Mouse (Mus musculus) limb, embryonic 13.5 days (tissue): ENCODE results near the gene Hcn4. TPM values are rescaled to one million over a fixed set of nuclear protein-coding genes. Genes with fewer than 3 reads are reported as not detected.

Experiments used
- ATAC-seq: fragments of 200-750 bp; cut with Nextera tagmentation; 2 replicates; pipeline ENCODE4 v1.8.0; 2017; ENCODE audit warnings: low read depth, moderate number of reproducible peaks, moderate TSS enrichment; ENCODE audit not compliant: low FRiP score
- H3K27ac ChIP-seq: fragments of 300-500 bp; sonication (generic); 2 replicates; pipeline ENCODE4 v1.5.1; 2015; ENCODE audit warnings: inconsistent platforms, mild to moderate bottlenecking, moderate library complexity
- H3K27me3 ChIP-seq: fragments of 300-500 bp; sonication (generic); 2 replicates; pipeline ENCODE4 v1.6.1; 2015; ENCODE audit warnings: mild to moderate bottlenecking, inconsistent platforms
- H3K36me3 ChIP-seq: fragments of 300-500 bp; sonication (generic); 2 replicates; pipeline ENCODE4 v1.6.1; 2015; ENCODE audit warnings: inconsistent platforms, mild to moderate bottlenecking, moderate library complexity
- H3K4me1 ChIP-seq: fragments of 300-500 bp; sonication (generic); 2 replicates; pipeline ENCODE4 v1.6.1; 2015; ENCODE audit warnings: inconsistent platforms
- H3K4me2 ChIP-seq: fragments of 300-500 bp; sonication (generic); replicated peaks from 2 replicates; pipeline ENCODE4 v1.6.1; 2015; ENCODE audit warnings: inconsistent platforms, mild to moderate bottlenecking, moderate library complexity
- H3K4me3 ChIP-seq: fragments of 300-500 bp; sonication (generic); 2 replicates; pipeline ENCODE4 v1.5.1; 2015; ENCODE audit warnings: moderate library complexity, mild to moderate bottlenecking, inconsistent platforms
- H3K9ac ChIP-seq: fragments of 300-500 bp; sonication (generic); 2 replicates; pipeline ENCODE4 v1.6.1; 2015; ENCODE audit warnings: mild to moderate bottlenecking, inconsistent platforms
- H3K9me3 ChIP-seq: fragments of 300-500 bp; sonication (generic); 2 replicates; pipeline ENCODE4 v1.6.1; 2016; ENCODE audit warnings: inconsistent platforms
- WGBS: fragments of 180-500 bp; shearing (Covaris S2); methylation state at CpG from one replicate; pipeline ENCODE4 v1.1.7; 2015; 5-methylcytosine and 5-hydroxymethylcytosine counted together
- polyA plus RNA-seq: library from polyadenylated mRNA; unstranded; fragments of >200 nt; fragmentation: Nextera tagmentation; extraction: Ambion mirVana; gene quantifications from 2 replicates; pipeline ENCODE4 v1.2.1, GENCODE M21; 2015

Hcn4 gene
- polyA plus RNA-seq, 1 experiment from 2014 or later: 0.29 TPM

DNA sequence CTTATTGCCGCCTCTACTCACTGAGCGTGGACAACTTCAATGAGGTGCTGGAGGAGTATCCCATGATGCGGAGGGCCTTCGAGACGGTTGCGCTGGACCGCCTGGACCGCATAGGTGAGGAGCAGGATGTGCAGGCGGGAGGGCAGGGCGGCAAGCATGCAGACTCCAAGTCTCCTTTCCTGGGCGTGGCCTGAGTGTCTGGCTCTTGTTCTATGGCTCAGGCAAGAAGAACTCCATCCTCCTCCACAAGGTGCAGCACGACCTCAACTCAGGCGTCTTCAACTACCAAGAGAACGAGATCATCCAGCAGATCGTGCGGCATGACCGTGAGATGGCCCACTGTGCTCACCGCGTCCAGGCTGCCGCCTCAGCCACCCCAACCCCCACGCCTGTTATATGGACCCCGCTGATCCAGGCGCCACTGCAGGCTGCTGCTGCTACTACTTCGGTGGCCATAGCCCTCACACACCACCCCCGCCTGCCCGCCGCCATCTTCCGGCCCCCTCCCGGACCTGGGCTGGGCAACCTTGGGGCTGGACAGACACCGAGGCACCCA lies 35.9 kb downstream of the Hcn4 start:
- Histone ChIP-seq H3K4me1 (peaks cover 25% of the 10 kb centered on the region), H3K4me2 (peak overlapping the region; percentile 67), H3K36me3 (no peaks in the 10 kb centered on the region), H3K27ac (no peak overlapping the region), H3K4me3 (peak overlapping the region; percentile 33), H3K9me3 (no peaks in the 10 kb centered on the region), H3K27me3 (peaks cover 22% of the 10 kb centered on the region), H3K9ac (peak overlapping the region; percentile 56)
- ATAC-seq: 0 out of 2 replicates have a peak, but pooled peaks have one; percentile 12
- WGBS: 14% methylated on average over 30 of the region's 30 CpGs

DNA sequence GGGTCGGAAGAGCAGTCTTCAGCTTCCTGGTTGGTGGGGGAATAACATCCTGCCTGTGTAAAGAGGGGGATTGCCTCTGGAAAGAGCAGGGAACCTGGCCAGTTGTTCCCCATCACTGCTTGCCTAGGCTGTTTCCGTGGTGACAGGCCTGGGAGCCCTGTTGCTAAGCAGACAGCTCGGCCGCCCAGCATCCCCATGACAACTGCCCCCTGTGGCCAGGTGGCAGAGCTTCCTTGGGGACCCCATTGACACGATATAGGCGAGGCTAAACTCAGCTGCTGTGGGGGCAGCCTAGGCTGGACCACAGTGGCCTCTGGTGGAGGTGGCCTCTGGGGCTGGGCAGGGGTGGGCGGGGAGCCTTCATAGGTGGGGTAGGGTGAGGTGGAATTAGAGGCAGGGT lies 40.6 kb downstream of the Hcn4 start:
- 28% methylated on average over 7 of the region's 7 CpGs for WGBS
- no peak for ATAC-seq
- H3K4me3 ChIP-seq: no peak overlapping the region

DNA sequence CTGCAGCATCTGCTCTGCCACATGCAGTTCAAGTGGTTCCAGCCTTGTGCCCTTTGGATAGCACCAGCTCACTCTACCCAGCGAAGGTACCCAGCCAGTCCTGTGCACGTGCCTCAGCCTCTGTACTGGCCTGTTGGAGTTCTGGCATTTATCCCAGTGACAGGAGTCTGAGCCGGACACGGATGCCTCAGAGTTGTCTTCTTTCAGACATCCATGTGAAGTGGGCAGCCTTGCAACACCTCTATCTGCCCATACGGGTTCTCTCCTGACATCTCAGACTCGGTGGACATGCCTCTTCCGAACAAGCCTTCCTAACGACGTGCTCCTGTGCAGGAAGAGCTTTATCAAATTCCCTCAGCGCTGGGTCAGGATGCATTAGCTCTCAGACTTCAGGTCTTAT lies 47.9 kb downstream of the Hcn4 start:
- no peak overlapping the region for H3K4me2 ChIP-seq
- H3K27ac ChIP-seq: no peak overlapping the region
- WGBS: 79% methylated on average over 10 of the region's 10 CpGs
- H3K4me3 ChIP-seq: no peak overlapping the region
- no peaks in the 10 kb centered on the region for H3K27me3 ChIP-seq
- H3K36me3 ChIP-seq: peaks cover 33% of the 10 kb centered on the region
- H3K9ac ChIP-seq: no peak overlapping the region
- H3K4me1 ChIP-seq: no peaks in the 10 kb centered on the region
- no peak for ATAC-seq
- H3K9me3 ChIP-seq: no peaks in the 10 kb centered on the region

More for the DNA sequence above, 40.6 kb downstream of the Hcn4 start:
- Histone ChIP-seq H3K4me2 (no peak overlapping the region), H3K27me3 (peaks cover 16% of the 10 kb centered on the region), H3K27ac (no peak overlapping the region), H3K4me1 (peaks cover 18% of the 10 kb centered on the region), H3K36me3 (no peaks in the 10 kb centered on the region), H3K9ac (no peak overlapping the region), H3K9me3 (no peaks in the 10 kb centered on the region)

DNA sequence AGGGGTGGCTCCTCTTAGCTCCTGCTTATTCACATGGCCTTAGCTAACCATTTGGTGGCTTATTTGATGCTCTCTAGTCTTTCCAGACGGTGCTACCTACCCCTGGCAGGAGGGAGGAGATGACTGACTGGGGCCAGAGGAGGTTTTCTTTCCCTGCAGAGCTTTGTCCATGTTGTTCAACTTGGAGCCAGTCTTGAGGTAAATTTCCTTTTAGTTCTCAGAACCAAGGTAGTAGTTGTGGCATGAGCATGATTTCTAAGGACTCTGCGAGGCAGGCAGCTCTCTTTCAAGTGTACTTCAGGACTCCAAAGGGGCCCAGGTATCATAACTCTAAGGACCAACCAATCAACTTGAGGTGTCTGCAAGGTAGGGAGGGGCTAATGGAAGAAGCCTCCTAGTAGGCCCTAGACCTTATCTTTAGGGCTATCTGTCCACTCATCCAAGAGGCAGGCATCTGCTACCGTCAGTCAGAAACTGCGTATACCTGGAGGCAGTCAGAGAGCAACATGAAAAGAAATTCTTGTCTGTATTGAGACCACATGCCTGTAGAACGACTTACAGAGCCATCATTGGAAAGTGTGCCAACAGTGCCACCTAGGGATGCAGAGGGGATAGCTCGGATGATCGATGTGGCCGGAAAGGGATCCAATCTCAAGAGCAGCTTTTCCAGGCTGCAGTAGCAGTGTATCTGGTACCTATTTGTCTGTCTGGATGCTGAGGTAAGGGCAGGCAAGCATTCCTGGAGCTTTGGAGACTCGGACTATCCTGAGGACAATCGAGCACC lies 50.5 kb downstream of the Hcn4 start:
- Histone ChIP-seq H3K27ac (no peak overlapping the region), H3K4me1 (no peaks in the 10 kb centered on the region), H3K9me3 (no peaks in the 10 kb centered on the region), H3K36me3 (peaks cover 53% of the 10 kb centered on the region), H3K9ac (no peak overlapping the region), H3K4me2 (no peak overlapping the region), H3K4me3 (no peak overlapping the region), H3K27me3 (no peaks in the 10 kb centered on the region)
- WGBS: 41% methylated on average over 10 of the region's 10 CpGs
- ATAC-seq: no peak

DNA sequence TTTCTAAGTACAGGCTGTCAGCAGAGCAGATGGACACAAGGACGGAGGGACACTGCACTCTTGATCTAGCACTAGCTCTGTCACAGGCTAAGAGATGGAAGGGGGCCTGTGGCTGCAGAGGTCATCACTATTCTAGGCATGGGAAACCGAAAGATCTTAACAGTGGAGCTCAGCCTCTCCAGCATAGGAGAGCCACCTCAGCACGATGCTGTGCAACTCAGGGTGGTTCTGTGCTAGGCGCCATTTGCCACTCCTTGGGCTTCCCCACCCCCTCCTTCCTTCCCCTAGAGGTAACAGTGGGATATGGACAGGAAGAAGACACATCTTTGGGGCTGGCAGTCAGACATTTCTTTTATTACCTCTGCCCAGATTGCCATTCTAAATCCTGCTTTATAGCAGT lies 51.1 kb downstream of the Hcn4 start:
- Histone ChIP-seq H3K9ac (no peak overlapping the region), H3K27me3 (no peaks in the 10 kb centered on the region), H3K9me3 (no peaks in the 10 kb centered on the region), H3K4me3 (no peak overlapping the region), H3K36me3 (peaks cover 59% of the 10 kb centered on the region), H3K4me1 (no peaks in the 10 kb centered on the region), H3K27ac (no peak overlapping the region), H3K4me2 (no peak overlapping the region)
- ATAC-seq: no peak
- 84% methylated on average over 4 of the region's 4 CpGs for WGBS

DNA sequence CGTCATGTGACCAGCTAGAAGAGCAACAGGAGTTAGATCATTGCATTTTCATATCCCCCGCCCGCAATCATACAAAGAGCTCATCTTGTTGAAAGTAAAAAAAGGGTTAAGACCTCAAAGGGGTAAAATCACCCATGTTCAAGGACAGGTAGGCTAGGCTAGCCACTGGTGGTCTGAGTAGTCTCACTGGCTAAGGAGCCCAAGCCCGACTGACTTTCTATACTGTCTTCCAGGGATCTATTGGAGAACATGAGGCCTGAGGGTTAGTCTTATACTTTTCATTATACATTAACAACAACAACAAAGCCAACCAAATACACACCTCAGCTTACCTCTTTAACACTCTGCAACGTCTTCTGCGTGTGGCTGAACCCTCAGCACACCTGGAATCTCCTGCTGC lies 52.2 kb downstream of the Hcn4 start:
- Histone ChIP-seq H3K4me1 (no peaks in the 10 kb centered on the region), H3K36me3 (peaks cover 69% of the 10 kb centered on the region), H3K4me3 (no peak overlapping the region), H3K27me3 (no peaks in the 10 kb centered on the region), H3K9ac (no peak overlapping the region), H3K27ac (no peak overlapping the region), H3K4me2 (no peak overlapping the region), H3K9me3 (no peaks in the 10 kb centered on the region)
- no peak for ATAC-seq
- 95% methylated on average over 6 of the region's 6 CpGs for WGBS

DNA sequence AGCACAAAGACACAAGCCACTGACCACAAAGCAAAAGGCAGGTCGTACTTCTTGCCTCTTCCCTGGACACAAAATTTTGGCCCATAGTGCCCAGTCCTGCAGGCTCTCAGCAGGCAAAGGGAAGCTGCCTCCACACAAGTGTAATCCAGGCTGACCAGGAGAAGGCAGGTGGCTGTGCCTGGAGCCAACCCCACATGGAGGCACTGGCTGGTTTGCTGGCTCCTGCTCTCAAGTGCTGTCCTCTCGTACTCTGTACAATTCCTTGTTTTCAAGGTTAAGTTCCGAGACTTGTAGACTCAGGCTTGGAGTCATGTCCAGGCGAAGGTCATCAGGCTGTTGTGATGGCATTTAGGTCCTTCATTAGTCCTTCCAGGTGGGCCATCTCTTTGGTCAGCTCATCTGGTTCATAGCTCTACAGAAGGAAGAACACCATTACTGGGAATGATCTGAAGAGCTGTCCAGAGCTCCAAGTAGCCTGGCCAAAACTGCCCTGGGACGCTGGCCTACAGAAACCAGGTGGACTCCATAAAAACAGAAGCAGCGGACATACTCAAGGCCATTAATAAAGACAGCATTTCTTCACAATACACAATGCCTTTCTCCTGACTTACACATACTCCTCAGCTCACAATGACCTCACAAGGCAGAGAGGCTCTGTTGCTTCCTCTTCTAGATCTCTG lies 53.9 kb downstream of the Hcn4 start:
- Histone ChIP-seq H3K27me3 (no peaks in the 10 kb centered on the region), H3K9me3 (no peaks in the 10 kb centered on the region), H3K4me3 (no peak overlapping the region), H3K27ac (no peak overlapping the region), H3K36me3 (peaks cover 81% of the 10 kb centered on the region), H3K9ac (no peak overlapping the region), H3K4me2 (no peak overlapping the region), H3K4me1 (no peaks in the 10 kb centered on the region)
- no peak for ATAC-seq
- WGBS: 90% methylated on average over 6 of the region's 6 CpGs

DNA sequence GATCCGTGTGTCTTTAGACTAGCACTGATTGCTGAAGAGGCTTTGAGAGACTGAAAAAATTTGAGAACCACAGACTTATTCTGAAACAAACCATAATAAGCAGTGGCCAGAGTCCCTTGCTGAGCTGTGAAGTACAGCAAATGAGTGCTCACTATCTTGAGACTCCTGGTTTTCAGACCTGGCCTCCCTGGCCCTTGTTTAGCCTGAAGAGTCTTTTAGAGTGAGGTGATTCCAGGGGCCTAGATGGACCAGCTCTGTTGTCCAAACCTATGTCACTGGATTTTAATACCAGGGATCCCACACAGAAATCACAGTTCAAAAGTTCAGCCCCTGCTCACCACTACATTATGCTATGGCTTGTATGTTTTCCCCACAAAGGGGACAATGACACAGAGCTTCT lies 56.6 kb downstream of the Hcn4 start:
- 85% methylated on average over 1 of the region's 1 CpGs for WGBS
- no peak for ATAC-seq
- Histone ChIP-seq H3K4me2 (no peak overlapping the region), H3K27ac (no peak overlapping the region), H3K9me3 (no peaks in the 10 kb centered on the region), H3K9ac (no peak overlapping the region), H3K36me3 (peaks cover 86% of the 10 kb centered on the region), H3K4me3 (no peak overlapping the region), H3K27me3 (no peaks in the 10 kb centered on the region), H3K4me1 (no peaks in the 10 kb centered on the region)

DNA sequence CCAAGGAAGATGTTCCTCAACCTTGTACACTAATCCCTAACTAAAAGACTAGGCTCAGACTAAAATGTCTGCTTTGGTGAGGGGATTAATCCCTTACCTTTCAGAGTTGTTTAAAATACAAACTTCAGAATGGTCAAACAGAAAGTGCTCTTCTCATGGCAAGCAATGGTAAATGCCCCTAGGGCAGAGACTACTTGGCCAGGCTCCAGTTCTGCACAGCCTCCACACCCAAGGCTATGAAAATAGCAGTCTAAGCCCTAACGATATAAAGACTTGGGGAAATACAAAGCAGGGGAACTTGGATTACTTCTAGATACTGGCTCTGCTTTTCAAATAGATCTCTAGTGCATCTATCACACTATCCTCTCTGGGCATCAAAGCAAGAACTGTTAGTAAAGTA lies 59.5 kb downstream of the Hcn4 start:
- no peak overlapping the region for H3K9ac ChIP-seq
- no peaks in the 10 kb centered on the region for H3K4me1 ChIP-seq
- H3K27ac ChIP-seq: no peak overlapping the region
- H3K9me3 ChIP-seq: no peaks in the 10 kb centered on the region
- no peak overlapping the region for H3K4me2 ChIP-seq
- H3K4me3 ChIP-seq: no peak overlapping the region
- WGBS: 47% methylated on average over 1 of the region's 1 CpGs
- H3K27me3 ChIP-seq: no peaks in the 10 kb centered on the region
- peaks cover 78% of the 10 kb centered on the region for H3K36me3 ChIP-seq
- no peak for ATAC-seq

DNA sequence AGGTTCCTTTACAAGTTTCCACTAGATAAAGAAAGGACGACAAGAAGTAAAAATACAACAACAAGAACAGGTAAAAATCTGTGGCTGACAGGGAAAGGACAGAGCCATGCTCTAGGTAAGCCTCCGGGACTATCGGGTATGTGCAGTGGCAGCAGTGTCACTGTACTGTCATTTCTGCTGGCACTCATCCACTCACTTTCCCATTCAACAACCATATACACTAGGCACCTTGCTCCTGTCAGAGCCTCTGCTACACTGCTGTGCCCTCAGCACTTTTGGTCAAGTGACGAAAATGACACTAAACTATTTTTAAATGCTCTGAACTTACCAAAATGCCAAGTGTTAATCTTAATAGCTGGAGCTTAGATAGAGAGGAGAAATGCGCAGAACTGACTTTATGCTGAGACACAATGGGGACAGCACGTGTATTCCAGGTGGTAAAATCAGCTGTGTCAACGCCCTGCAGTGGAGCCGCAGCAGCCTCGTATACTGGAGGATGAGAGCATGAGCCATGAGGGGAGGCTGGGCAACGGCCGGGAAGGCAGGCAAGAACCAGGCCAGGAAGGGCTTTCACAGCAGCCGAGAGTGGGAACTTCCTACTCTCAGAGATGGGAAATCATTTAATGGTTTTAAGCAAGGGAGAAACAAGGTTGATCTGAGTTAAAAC lies 66.7 kb downstream of the Hcn4 start:
- no peak overlapping the region for H3K9ac ChIP-seq
- no peaks in the 10 kb centered on the region for H3K27me3 ChIP-seq
- H3K4me1 ChIP-seq: no peaks in the 10 kb centered on the region
- peaks cover 81% of the 10 kb centered on the region for H3K36me3 ChIP-seq
- no peak for ATAC-seq
- no peak overlapping the region for H3K4me2 ChIP-seq
- no peak overlapping the region for H3K27ac ChIP-seq
- no peak overlapping the region for H3K4me3 ChIP-seq
- H3K9me3 ChIP-seq: no peaks in the 10 kb centered on the region
- 85% methylated on average over 12 of the region's 12 CpGs for WGBS

DNA sequence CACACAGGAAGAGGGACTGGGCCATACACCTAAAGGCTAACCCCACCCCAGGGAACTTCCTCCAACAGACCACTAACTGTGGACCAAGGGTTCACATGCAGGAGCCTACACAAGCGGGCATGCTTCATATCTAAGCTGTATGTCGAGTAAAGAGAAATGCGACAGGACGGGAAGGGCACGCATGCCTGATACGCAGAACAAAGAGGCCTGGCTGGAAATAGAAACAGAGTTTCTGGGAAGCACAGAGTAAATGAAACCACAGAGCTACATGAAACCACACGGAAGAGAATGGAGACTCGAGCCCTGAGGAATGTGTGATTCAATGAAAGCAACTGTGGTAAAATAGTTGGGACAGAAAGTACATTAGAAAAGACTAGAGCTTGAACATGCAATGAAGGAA lies 67.7 kb downstream of the Hcn4 start:
- ATAC-seq: no peak
- H3K9me3 ChIP-seq: no peaks in the 10 kb centered on the region
- H3K27ac ChIP-seq: no peak overlapping the region
- no peak overlapping the region for H3K9ac ChIP-seq
- no peaks in the 10 kb centered on the region for H3K27me3 ChIP-seq
- H3K4me3 ChIP-seq: no peak overlapping the region
- H3K4me2 ChIP-seq: no peak overlapping the region
- H3K36me3 ChIP-seq: peaks cover 78% of the 10 kb centered on the region
- H3K4me1 ChIP-seq: no peaks in the 10 kb centered on the region
- WGBS: 93% methylated on average over 8 of the region's 8 CpGs
